Comparison of ENCODE assay signal across 9 mouse cellular contexts in genomic region chr17:5310425-5310888, GRCm38 (mm10).
DNase-seq lines count a peak whose midpoint lies in the region; ATAC-seq and TF ChIP-seq lines count a peak whose summit lies in the region.
"Had no signal": no experiment of that assay in that cellular context is flagged by ENCODE, and none has a peak within 500 bp of the region (broad histone marks: within the 10 kb centered on the region; RNA-seq: fewer than 3 reads in every experiment).

No protein-coding gene starts in this region.

- no peak overlapping the region for H3K4me3 ChIP-seq in heart, embryonic 15.5 days
- no peak overlapping the region for H3K4me3 ChIP-seq in heart, adult 2 months
- H3K4me3 ChIP-seq in testis, adult 2 months (ENCODE audit: control insufficient read depth, low read depth, low read length): no peak overlapping the region
- no peak overlapping the region for H3K4me3 ChIP-seq in limb, embryonic 15.5 days

- intact Hi-C loops in heart, adult 2 months (cut with DNase I): no loop called here

- 0 out of 2 replicates have a peak overlapping the region, but pooled peaks have one; percentile 22 for H3K27ac ChIP-seq in heart, embryonic 15.5 days
- no peak overlapping the region for H3K27ac ChIP-seq in heart, adult 2 months
- peak overlapping the region; percentile 27 for H3K27ac ChIP-seq in testis, adult 2 months (ENCODE audit: control insufficient read depth, insufficient read depth, low read depth, low read length)
- H3K27ac ChIP-seq in limb, embryonic 15.5 days: peak overlapping the region; percentile 54; the same call in 1 of the 2 replicates

- no peak for TF ChIP-seq EP300 in heart, adult 2 months (IDR thresholded peaks at IDR 0.05; ENCODE audit: insufficient read depth, low read depth, low read length)

- WGBS in heart, embryonic 15.5 days: 80% methylated on average over 11 of the region's 11 CpGs
- 82% methylated on average over 11 of the region's 11 CpGs for WGBS in heart, adult 2 months
- 50% methylated on average over 11 of the region's 11 CpGs for WGBS in limb, embryonic 15.5 days

- no peaks in the 10 kb centered on the region for H3K27me3 ChIP-seq in heart, embryonic 15.5 days
- H3K27me3 ChIP-seq in heart, adult 2 months (ENCODE audit: control insufficient read depth, insufficient read depth, low read length): no peaks in the 10 kb centered on the region
- H3K27me3 ChIP-seq in testis, adult 2 months (ENCODE audit: control insufficient read depth, insufficient read depth, low read length): no peaks in the 10 kb centered on the region
- no peaks in the 10 kb centered on the region for H3K27me3 ChIP-seq in limb, embryonic 15.5 days

- H3K79me2 ChIP-seq in heart, adult 2 months (replicated peaks; ENCODE audit: control insufficient read depth, insufficient read depth, low read length): no peaks in the 10 kb centered on the region

- peaks cover 8% of the 10 kb centered on the region; the same call in 1 of the 2 replicates for H3K36me3 ChIP-seq in heart, embryonic 15.5 days
- no peaks in the 10 kb centered on the region for H3K36me3 ChIP-seq in heart, adult 2 months (ENCODE audit: control insufficient read depth, insufficient read depth, low read length)
- no peaks in the 10 kb centered on the region for H3K36me3 ChIP-seq in testis, adult 2 months (ENCODE audit: control insufficient read depth, insufficient read depth, low read length)
- H3K36me3 ChIP-seq in limb, embryonic 15.5 days: peaks cover 34% of the 10 kb centered on the region

- no peak overlapping the region for H3K9ac ChIP-seq in heart, embryonic 15.5 days
- H3K9ac ChIP-seq in heart, adult 2 months (ENCODE audit: low read depth, low read length): no peak overlapping the region
- no peak overlapping the region for H3K9ac ChIP-seq in limb, embryonic 15.5 days

- TF ChIP-seq POLR2A in heart, adult 2 months (IDR thresholded peaks at IDR 0.05; ENCODE audit: insufficient read depth, low read depth, low read length): no peak
- TF ChIP-seq POLR2A in testis, adult 2 months (IDR thresholded peaks at IDR 0.05; ENCODE audit: control insufficient read depth, low read depth, low read length): no peak

- ATAC-seq in heart, embryonic 15.5 days (replicated peaks; ENCODE audit: insufficient number of reproducible peaks, insufficient read depth, low FRiP score, low read depth): no peak
- ATAC-seq in limb, embryonic 15.5 days (ENCODE audit: insufficient number of reproducible peaks, low FRiP score, low TSS enrichment, low read depth): no peak

- no peak for DNase-seq in heart, adult 2 months
- DNase-seq in testis, postnatal 10 days (ENCODE audit: low spot score): no peak
- DNase-seq in adrenal gland, adult 18-20 months (ENCODE audit: low spot score in 2 of 2): no peak
- no peak for DNase-seq in ovary, postnatal 10 days (ENCODE audit: low spot score)
- DNase-seq in gastrocnemius, postnatal 4 days (ENCODE audit: low spot score in 2 of 2): no peak
- DNase-seq: cerebellum, adult 11 months had no signal

- no peak for TF ChIP-seq CTCF in heart, adult 2 months (IDR thresholded peaks at IDR 0.05)
- TF ChIP-seq CTCF in testis, adult 2 months (IDR thresholded peaks at IDR 0.05; ENCODE audit: control insufficient read depth, insufficient read depth, insufficient replicate concordance, low read depth, low read length): no peak

- H3K4me2 ChIP-seq in heart, embryonic 15.5 days: no peak overlapping the region
- no peak overlapping the region for H3K4me2 ChIP-seq in limb, embryonic 15.5 days

- no peaks in the 10 kb centered on the region for H3K9me3 ChIP-seq in heart, embryonic 15.5 days (replicated peaks)
- no peaks in the 10 kb centered on the region for H3K9me3 ChIP-seq in limb, embryonic 15.5 days

- peaks cover 9% of the 10 kb centered on the region for H3K4me1 ChIP-seq in heart, embryonic 15.5 days (replicated peaks)
- no peaks in the 10 kb centered on the region; the same call in 1 of the 2 replicates for H3K4me1 ChIP-seq in heart, adult 2 months (ENCODE audit: control insufficient read depth, insufficient read depth, low read length)
- no peaks in the 10 kb centered on the region for H3K4me1 ChIP-seq in testis, adult 2 months (ENCODE audit: control insufficient read depth, insufficient read depth, low read length)
- H3K4me1 ChIP-seq in limb, embryonic 15.5 days: peaks cover 13% of the 10 kb centered on the region
